Mouse (Mus musculus): ENCODE results near the gene Ech1.

DNA sequence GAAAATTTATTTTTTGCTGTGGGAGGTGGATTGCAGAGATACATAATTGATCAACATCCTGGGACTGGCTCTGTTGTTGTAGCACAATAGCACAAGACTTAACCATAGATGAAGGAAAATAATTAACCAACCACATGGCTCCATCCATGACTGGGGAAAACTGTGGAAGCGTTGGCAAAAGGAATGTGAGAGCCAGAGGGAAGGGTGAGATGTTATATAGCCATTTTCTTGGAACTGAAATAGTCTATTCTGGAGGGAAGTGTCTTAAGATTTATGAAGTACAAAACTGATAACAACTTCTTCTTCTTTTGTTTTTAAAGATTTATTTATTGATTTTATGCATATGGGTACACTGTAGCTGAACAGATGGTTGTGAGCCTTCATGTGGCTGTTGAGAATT lies 22.3 kb downstream of the Ech1 start:
- TF ChIP-seq SIN3A (IDR thresholded peaks at IDR 0.05; ENCODE audit: low read length): no peak
- TF ChIP-seq MYB (IDR thresholded peaks at IDR 0.05; ENCODE audit: low read depth, low read length): no peak
- TF ChIP-seq GATA1 (IDR thresholded peaks at IDR 0.05; ENCODE audit: low read depth, low read length): no peak
- TF ChIP-seq ZNF384 (IDR thresholded peaks at IDR 0.05; ENCODE audit: low read depth, low read length): no peak
- no peak for TF ChIP-seq CTCF (IDR thresholded peaks at IDR 0.05 in 2 of 3, conservative IDR thresholded peaks at IDR 0.05 in 1 of 3; ENCODE audit: control insufficient read depth in 1 of 3, insufficient read depth in 1 of 3, low read depth in 2 of 3, low read length in 3 of 3, poor library complexity in 1 of 3, severe bottlenecking in 1 of 3)
- no peak for TF ChIP-seq TBP (IDR thresholded peaks at IDR 0.05; ENCODE audit: low read depth, low read length)
